Mouse (Mus musculus): Measurements from ENCODE around the gene Tbx19.

DNA sequence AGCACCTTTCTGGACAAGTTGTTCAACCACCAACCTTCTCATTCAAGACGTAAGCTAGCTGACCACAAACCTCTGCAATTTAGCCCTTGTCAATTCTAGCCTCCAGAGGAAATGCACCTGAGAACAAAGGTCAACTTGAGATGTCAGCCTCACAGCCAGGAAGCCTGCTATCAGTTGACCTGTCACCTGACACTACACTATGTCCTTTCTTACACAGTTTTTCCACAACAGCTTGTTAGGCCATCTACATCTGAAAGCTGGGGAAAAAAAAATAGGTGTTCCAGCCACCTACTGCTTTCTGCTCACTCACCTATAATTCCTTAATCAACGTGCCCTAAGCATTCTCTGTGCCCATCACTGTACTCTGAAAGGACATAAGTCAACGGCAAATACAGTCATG, 23.6 kb upstream of the Tbx19 start:
- TF ChIP-seq CTCF (IDR thresholded peaks at IDR 0.05; ENCODE audit: insufficient read depth, low read depth, low read length) (no peak), POLR2A (IDR thresholded peaks at IDR 0.05; ENCODE audit: insufficient read depth, low read depth, low read length) (no peak)
